Mouse (Mus musculus) C2C12 (cell line): Measurements from ENCODE around the gene Micall1.

Experiments
- CEBPB ChIP-seq: IDR thresholded peaks from one replicate; pipeline ENCODE4 v1.6.1; 2011; ENCODE audit warnings: low read depth, mild to moderate bottlenecking, control low read depth, moderate library complexity
- CTCF ChIP-seq: IDR thresholded peaks from one replicate; pipeline ENCODE4 v1.5.1; 2011; ENCODE audit not compliant: control insufficient read depth, insufficient read depth, insufficient read length
- MAX ChIP-seq: IDR thresholded peaks from one replicate; pipeline ENCODE4 v1.6.1; 2011; ENCODE audit warnings: mild to moderate bottlenecking, control low read depth
- MYOD1 ChIP-seq: IDR thresholded peaks from one replicate; pipeline ENCODE4 v1.6.1; 2011; ENCODE audit warnings: low read depth; ENCODE audit not compliant: control insufficient read depth, insufficient read length
- MYOG ChIP-seq: IDR thresholded peaks from one replicate; pipeline ENCODE4 v1.6.1; 2011; ENCODE audit not compliant: control insufficient read depth, insufficient read length; ENCODE audit errors: extremely low read depth
- USF1 ChIP-seq: IDR thresholded peaks from one replicate; pipeline ENCODE4 v1.6.1; 2011; ENCODE audit warnings: low read depth, mild to moderate bottlenecking, control low read depth, moderate library complexity

DNA sequence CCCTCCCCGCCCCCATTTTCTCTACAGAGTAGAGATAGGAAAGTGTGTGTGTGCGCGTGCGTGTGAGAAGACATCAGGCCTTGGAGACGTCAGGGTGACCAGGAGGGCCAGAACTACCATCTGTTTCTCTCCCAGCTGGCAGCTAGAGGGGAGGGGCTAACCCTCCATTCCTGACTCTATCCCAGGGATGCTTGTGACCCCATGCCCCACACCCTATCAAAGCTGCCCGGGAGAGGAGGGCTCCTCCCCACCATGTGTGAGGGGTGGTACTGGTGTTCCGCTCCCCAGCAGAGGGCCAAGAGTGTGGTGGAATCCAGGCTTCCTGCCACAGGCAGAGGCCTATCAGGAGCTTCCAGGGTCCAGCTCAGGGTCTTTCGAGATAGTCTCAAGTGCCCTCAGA, 58.0 kb downstream of the Micall1 start:
- TF ChIP-seq USF1 (no peak), CTCF (no peak), MAX (no peak), CEBPB (no peak), MYOG (no peak), MYOD1 (no peak)
